Mouse (Mus musculus): ENCODE results near the gene Nudt7. TPM values are rescaled to one million over a fixed set of nuclear protein-coding genes. Genes with fewer than 3 reads are reported as not detected.

The Nudt7 gene
- polyA plus RNA-seq, 1 experiment: 4.9 TPM

DNA sequence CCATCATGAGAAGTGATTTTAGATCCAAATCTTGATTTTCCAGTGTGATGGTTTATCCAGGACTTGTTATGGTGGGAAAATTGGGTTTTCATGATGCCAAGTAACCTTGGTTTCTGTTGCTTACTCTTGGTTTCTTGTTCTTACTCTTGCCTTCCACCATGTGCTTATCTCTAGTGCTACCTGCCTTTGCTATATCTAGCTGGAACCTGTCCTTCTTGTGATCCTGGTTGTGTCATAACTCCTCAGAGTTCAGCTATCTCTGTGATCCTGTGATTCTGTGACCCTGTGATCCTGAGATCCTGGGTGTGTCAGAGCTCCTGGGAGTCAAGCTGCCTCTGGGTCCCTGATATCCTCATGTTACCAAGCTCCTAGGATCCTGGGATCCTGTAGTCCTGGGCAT, 8.8 kb downstream of the Nudt7 start:
- Histone ChIP-seq H3K36me3 (ENCODE audit: control insufficient read depth, insufficient read depth, low read length) (peaks cover 7% of the 10 kb centered on the region), H3K27ac (ENCODE audit: insufficient read depth, low read depth, low read length) (no peak overlapping the region), H3K27me3 (ENCODE audit: control insufficient read depth, insufficient read depth, low read length) (no peaks in the 10 kb centered on the region), H3K4me3 (ENCODE audit: low read depth, low read length) (no peak overlapping the region), H3K4me1 (ENCODE audit: control insufficient read depth, insufficient read depth, insufficient read length, low read length) (peaks cover 16% of the 10 kb centered on the region; the same call in 1 of the 2 replicates)
- TF ChIP-seq POLR2A (IDR thresholded peaks at IDR 0.05; ENCODE audit: low read depth, low read length) (no peak), CTCF (IDR thresholded peaks at IDR 0.05; ENCODE audit: extremely low read depth, insufficient read length, insufficient replicate concordance, low read depth, low read length) (no peak)

DNA sequence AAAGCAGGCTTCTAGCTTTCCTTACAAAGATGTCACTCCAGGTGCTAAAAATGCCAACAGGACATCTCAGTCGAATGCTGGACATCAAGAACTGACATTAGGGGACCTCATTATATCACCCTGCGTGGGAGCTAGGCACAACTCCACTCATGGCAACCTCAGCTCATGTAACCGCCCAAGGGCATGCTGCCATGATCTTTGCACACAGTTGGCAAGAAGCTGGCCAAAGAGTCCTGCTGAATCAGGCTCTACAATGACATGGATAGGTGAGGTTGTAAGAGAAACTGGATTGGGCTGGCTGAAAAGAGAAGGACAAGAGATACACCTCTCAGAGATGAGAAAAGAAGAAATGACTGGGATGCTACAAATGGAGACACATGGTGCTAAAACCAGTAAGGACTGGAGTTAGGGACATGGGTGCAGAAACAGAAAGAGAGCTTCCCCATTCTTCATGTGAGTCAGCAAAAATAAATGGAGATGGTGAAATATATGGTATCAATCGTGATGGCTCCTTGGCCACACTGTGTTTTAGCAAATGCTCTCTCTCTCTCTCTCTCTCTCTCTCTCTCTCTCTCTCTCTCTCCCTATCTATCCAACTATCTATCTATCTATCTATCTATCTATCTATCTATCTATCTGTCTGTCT, 10.4 kb downstream of the Nudt7 start:
- peaks cover 17% of the 10 kb centered on the region for H3K36me3 ChIP-seq (ENCODE audit: control insufficient read depth, insufficient read depth, low read length)
- no peak overlapping the region for H3K27ac ChIP-seq (ENCODE audit: insufficient read depth, low read depth, low read length)
- 69% methylated on average over 4 of the region's 4 CpGs for WGBS

DNA sequence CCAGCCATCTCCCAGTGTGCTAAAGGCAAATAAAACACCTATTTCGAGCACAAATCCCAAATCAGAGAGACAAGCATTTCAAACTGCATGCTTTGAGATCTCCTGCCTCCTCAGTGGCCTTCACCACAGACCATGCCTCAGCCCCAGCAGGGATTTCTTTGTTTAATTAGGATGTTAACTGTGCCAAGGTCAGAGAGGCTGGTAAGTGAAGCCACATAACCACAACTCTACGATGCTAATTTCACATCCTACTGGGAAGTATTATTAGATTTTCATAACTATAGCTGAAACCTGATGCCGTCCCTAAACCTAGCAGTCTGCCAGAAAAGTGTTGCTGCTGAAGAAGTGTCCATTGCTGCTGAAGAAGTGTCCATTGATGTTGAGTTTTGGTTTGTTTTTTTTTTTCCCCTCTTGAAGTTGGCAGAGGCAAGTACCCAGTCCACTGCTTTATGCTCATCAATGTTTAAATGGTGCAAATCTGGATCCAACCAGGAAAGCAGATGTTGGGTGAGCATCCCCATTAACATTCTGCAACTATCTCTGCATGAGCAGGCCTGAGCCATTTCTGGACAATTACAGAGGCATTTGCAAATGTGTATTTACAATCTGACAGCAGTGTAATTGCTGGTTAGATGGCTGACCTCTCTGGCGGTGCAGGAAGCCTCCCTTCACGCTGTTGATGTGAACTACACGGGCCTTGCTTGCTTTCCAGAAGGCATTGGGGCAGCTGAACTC, 20.1 kb downstream of the Nudt7 start:
- Histone ChIP-seq H3K4me1 (ENCODE audit: control insufficient read depth, insufficient read depth, insufficient read length, low read length) (no peaks in the 10 kb centered on the region), H3K27ac (ENCODE audit: insufficient read depth, low read depth, low read length) (no peak overlapping the region), H3K4me3 (ENCODE audit: low read depth, low read length) (no peak overlapping the region), H3K27me3 (ENCODE audit: control insufficient read depth, insufficient read depth, low read length) (no peaks in the 10 kb centered on the region), H3K36me3 (ENCODE audit: control insufficient read depth, insufficient read depth, low read length) (peaks cover 23% of the 10 kb centered on the region)
- whole genome bisulfite sequencing: 77% methylated on average over 6 of the region's 6 CpGs
- no peak for TF ChIP-seq POLR2A (IDR thresholded peaks at IDR 0.05; ENCODE audit: low read depth, low read length)
- no peak for TF ChIP-seq CTCF (IDR thresholded peaks at IDR 0.05; ENCODE audit: extremely low read depth, insufficient read length, insufficient replicate concordance, low read depth, low read length)

More for the DNA sequence above, 10.4 kb downstream of the Nudt7 start:
- Histone ChIP-seq H3K4me1 (ENCODE audit: control insufficient read depth, insufficient read depth, insufficient read length, low read length) (peaks cover 11% of the 10 kb centered on the region; the same call in 1 of the 2 replicates), H3K27me3 (ENCODE audit: control insufficient read depth, insufficient read depth, low read length) (no peaks in the 10 kb centered on the region), H3K4me3 (ENCODE audit: low read depth, low read length) (no peak overlapping the region)
- TF ChIP-seq CTCF (IDR thresholded peaks at IDR 0.05; ENCODE audit: extremely low read depth, insufficient read length, insufficient replicate concordance, low read depth, low read length): no peak
- no peak for TF ChIP-seq POLR2A (IDR thresholded peaks at IDR 0.05; ENCODE audit: low read depth, low read length)

DNA sequence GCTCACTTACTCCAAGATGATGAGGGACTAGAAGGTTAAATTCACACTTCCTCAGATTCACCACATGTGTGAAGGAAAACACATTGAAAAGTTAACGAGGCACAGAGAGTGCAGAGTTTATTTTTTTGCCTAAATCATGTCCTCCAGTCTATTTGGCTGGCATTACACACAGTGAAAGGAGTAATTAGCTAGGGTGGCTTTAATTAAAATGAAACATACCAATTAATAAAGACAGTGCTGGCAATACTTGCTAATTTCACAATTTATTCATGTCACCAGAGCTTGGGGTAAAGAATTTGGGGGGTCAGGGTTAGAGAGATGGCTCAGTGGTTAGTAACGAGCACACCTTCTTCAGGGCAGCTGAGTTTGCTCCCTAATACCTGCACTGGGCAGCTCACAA, 25.2 kb downstream of the Nudt7 start:
- H3K4me1 ChIP-seq (ENCODE audit: control insufficient read depth, insufficient read depth, insufficient read length, low read length): no peaks in the 10 kb centered on the region
- TF ChIP-seq CTCF (IDR thresholded peaks at IDR 0.05; ENCODE audit: extremely low read depth, insufficient read length, insufficient replicate concordance, low read depth, low read length): no peak
- TF ChIP-seq POLR2A (IDR thresholded peaks at IDR 0.05; ENCODE audit: low read depth, low read length): no peak
- H3K36me3 ChIP-seq (ENCODE audit: control insufficient read depth, insufficient read depth, low read length): no peaks in the 10 kb centered on the region; the same call in 1 of the 2 replicates

DNA sequence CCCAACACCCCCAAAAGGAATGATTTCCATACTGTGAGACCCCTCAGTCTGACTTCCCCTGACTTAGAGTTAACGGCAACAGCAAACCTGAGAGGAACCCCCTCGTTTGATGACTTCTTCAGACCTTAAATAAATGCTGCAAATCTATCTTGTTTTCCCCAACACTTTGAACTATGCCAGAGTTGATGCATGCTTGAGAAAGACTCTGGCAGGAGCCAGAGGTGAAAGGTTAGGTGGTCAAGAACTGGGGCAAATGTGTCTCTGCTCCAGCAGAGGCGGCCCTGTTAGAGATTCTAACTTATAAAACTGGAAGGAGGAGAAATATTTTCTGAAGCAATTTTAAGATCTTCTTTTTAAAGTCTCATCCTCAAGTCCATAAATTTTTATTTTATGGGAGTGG, 26.3 kb downstream of the Nudt7 start:
- H3K4me1 ChIP-seq (ENCODE audit: control insufficient read depth, insufficient read depth, insufficient read length, low read length): no peaks in the 10 kb centered on the region
- 76% methylated on average over 3 of the region's 3 CpGs for WGBS
- H3K4me3 ChIP-seq (ENCODE audit: low read depth, low read length): no peak overlapping the region
- H3K27me3 ChIP-seq (ENCODE audit: control insufficient read depth, insufficient read depth, low read length): no peaks in the 10 kb centered on the region
- H3K27ac ChIP-seq (ENCODE audit: insufficient read depth, low read depth, low read length): no peak overlapping the region
- no peaks in the 10 kb centered on the region for H3K36me3 ChIP-seq (ENCODE audit: control insufficient read depth, insufficient read depth, low read length)
- TF ChIP-seq POLR2A (IDR thresholded peaks at IDR 0.05; ENCODE audit: low read depth, low read length) (no peak), CTCF (IDR thresholded peaks at IDR 0.05; ENCODE audit: extremely low read depth, insufficient read length, insufficient replicate concordance, low read depth, low read length) (no peak)

More for the DNA sequence above, 25.2 kb downstream of the Nudt7 start:
- no peak overlapping the region for H3K4me3 ChIP-seq (ENCODE audit: low read depth, low read length)
- H3K27me3 ChIP-seq (ENCODE audit: control insufficient read depth, insufficient read depth, low read length): no peaks in the 10 kb centered on the region
- 56% methylated on average over 2 of the region's 2 CpGs for WGBS
- H3K27ac ChIP-seq (ENCODE audit: insufficient read depth, low read depth, low read length): no peak overlapping the region

DNA sequence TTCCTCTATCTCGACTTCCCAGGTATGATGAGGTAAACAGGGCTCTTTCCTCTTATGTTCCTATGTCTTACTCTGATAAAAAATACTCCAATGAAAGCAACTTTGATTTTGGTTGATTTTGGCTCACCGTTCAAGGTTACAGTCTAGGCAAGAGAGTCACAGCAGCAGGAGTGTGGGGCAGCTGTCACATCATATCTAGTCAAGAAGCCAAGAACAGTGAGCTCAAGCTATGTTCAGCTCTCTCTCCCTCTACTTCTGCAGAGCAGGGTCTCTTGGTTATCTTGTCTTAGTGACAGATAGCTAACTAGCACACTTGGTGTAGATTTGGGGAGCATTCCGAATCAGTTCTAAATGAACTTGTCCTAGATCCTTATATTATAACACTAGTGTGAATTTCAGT, 30.5 kb downstream of the Nudt7 start:
- TF ChIP-seq CTCF (IDR thresholded peaks at IDR 0.05; ENCODE audit: extremely low read depth, insufficient read length, insufficient replicate concordance, low read depth, low read length) (no peak), POLR2A (IDR thresholded peaks at IDR 0.05; ENCODE audit: low read depth, low read length) (no peak)
- no peaks in the 10 kb centered on the region for H3K4me1 ChIP-seq (ENCODE audit: control insufficient read depth, insufficient read depth, insufficient read length, low read length)
- H3K27me3 ChIP-seq (ENCODE audit: control insufficient read depth, insufficient read depth, low read length): no peaks in the 10 kb centered on the region
- WGBS: 74% methylated on average over 3 of the region's 3 CpGs
- no peaks in the 10 kb centered on the region for H3K36me3 ChIP-seq (ENCODE audit: control insufficient read depth, insufficient read depth, low read length)
- no peak overlapping the region for H3K4me3 ChIP-seq (ENCODE audit: low read depth, low read length)
- H3K27ac ChIP-seq (ENCODE audit: insufficient read depth, low read depth, low read length): no peak overlapping the region

DNA sequence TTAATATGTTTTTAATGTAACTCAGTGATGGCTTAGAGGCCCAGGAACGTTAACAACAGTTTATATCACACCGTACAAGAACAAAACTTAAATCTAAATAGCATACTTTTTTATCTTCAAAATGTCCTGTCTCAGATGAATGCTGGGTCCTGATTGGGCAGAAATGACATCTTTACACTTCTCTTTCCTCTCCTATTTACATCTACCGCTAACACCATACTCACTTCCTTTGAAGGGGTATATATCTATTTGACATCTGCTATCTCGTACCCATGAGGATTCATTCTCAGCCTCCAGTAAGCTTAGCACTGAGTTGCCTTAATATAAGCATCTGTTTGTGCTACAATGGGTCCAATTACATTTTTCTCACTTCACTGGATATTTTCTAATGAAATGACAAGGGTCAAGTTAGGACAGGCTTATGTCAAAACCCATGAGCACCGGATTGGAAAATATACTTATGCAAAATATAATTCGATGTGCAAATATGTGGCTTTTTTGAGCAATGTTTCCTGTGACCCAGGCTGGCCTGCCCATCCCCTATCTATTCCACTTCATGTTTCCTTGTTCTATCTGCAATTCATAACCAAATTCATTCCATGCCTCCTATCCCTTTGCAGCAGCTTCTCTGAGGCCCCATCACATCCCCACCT, 31.2 kb downstream of the Nudt7 start:
- TF ChIP-seq POLR2A (IDR thresholded peaks at IDR 0.05; ENCODE audit: low read depth, low read length) (no peak), CTCF (IDR thresholded peaks at IDR 0.05; ENCODE audit: extremely low read depth, insufficient read length, insufficient replicate concordance, low read depth, low read length) (no peak)
- 78% methylated on average over 6 of the region's 6 CpGs for WGBS
- Histone ChIP-seq H3K27me3 (ENCODE audit: control insufficient read depth, insufficient read depth, low read length) (no peaks in the 10 kb centered on the region), H3K4me3 (ENCODE audit: low read depth, low read length) (no peak overlapping the region), H3K4me1 (ENCODE audit: control insufficient read depth, insufficient read depth, insufficient read length, low read length) (no peaks in the 10 kb centered on the region), H3K27ac (ENCODE audit: insufficient read depth, low read depth, low read length) (no peak overlapping the region), H3K36me3 (ENCODE audit: control insufficient read depth, insufficient read depth, low read length) (no peaks in the 10 kb centered on the region)

Measured in small intestine, adult 2 months (tissue).